Mouse (Mus musculus): ENCODE data around the gene Arid2. TPM values are rescaled to one million over a fixed set of nuclear protein-coding genes. Genes with fewer than 3 reads are reported as not detected.
A peak's percentile ranks its signal among the peaks of the same experiment; 100 is the strongest.

The Arid2 gene
- total and polyA plus RNA-seq, 3 experiments: 11.9 to 14.1 (median 13.3) TPM

- Histone ChIP-seq H3K9me3 (replicated peaks; ENCODE audit: low read length) (no peaks in the 10 kb centered on the region), H3K9ac (ENCODE audit: insufficient read depth, low read depth) (peak overlapping the region; percentile 94), H3K27me3 (replicated peaks) (no peaks in the 10 kb centered on the region), H3K27ac (ENCODE audit: insufficient read depth, low read depth) (peak overlapping the region; percentile 94), H3K4me2 (ENCODE audit: insufficient read depth, low read depth, poor library complexity, severe bottlenecking) (no peak overlapping the region), H3K79me2 (replicated peaks; ENCODE audit: control insufficient read depth, extremely low read depth, insufficient read depth, poor library complexity, severe bottlenecking) (peaks cover 47% of the 10 kb centered on the region), H3K36me3 (replicated peaks in 1 of 2; ENCODE audit: control insufficient read depth in 1 of 2, insufficient read depth in 1 of 2, low read length in 1 of 2) (peaks cover 0 to 12% of the 10 kb centered on the region in 2 experiments), H3K4me3 (replicated peaks in 1 of 3; ENCODE audit: low read depth in 2 of 3, low read length in 2 of 3, poor library complexity in 1 of 3) (peak overlapping the region; percentile 26 to 81 (median 73)), H3K4me1 (ENCODE audit: control insufficient read depth in 1 of 2, insufficient read depth in 2 of 2) (peaks cover 0 to 25% of the 10 kb centered on the region in 2 experiments; a peak in 3 of 4 replicates)
- dilution Hi-C loops (cut with MboI; ENCODE audit: extremely low pct_ligation_motif_present, extremely low pct_unique_long_range_greater_than_20kb, low sequenced_read_pairs): no loop called here
- in situ Hi-C loops (cut with MboI; ENCODE audit: low pct_ligation_motif_present, low pct_unique_long_range_greater_than_20kb, low sequenced_read_pairs): no loop called here
- TF ChIP-seq SIN3A (IDR thresholded peaks at IDR 0.05; ENCODE audit: low read length) (no peak), UBTF (IDR thresholded peaks at IDR 0.05; ENCODE audit: low read depth, low read length) (no peak)
- DNase-seq (ENCODE audit: extremely low read depth): no peak
These were observed 404 bp upstream of the Arid2 start for GRCm38 (mm10) chr15:96286935-96287292.

- Histone ChIP-seq H3K79me2 (replicated peaks; ENCODE audit: control insufficient read depth, extremely low read depth, insufficient read depth, poor library complexity, severe bottlenecking) (peaks cover 41% of the 10 kb centered on the region), H3K36me3 (replicated peaks in 1 of 2; ENCODE audit: control insufficient read depth in 1 of 2, insufficient read depth in 1 of 2, low read length in 1 of 2) (peaks cover 0 to 11% of the 10 kb centered on the region in 2 experiments), H3K4me3 (replicated peaks in 1 of 3; ENCODE audit: low read depth in 2 of 3, low read length in 2 of 3, poor library complexity in 1 of 3) (peak overlapping the region; percentile 64 to 81 (median 73)), H3K4me2 (ENCODE audit: insufficient read depth, low read depth, poor library complexity, severe bottlenecking) (peak overlapping the region; percentile 39; the same call in 1 of the 2 replicates), H3K9me3 (replicated peaks; ENCODE audit: low read length) (no peaks in the 10 kb centered on the region), H3K9ac (ENCODE audit: insufficient read depth, low read depth) (peak overlapping the region; percentile 94), H3K27ac (ENCODE audit: insufficient read depth, low read depth) (peak overlapping the region; percentile 94), H3K27me3 (replicated peaks) (no peaks in the 10 kb centered on the region), H3K4me1 (ENCODE audit: control insufficient read depth in 1 of 2, insufficient read depth in 2 of 2) (peaks cover 0 to 13% of the 10 kb centered on the region in 2 experiments; a peak in 3 of 4 replicates)
- in situ Hi-C loops (cut with MboI; ENCODE audit: low pct_ligation_motif_present, low pct_unique_long_range_greater_than_20kb, low sequenced_read_pairs): no loop called here
- TF ChIP-seq EP300 (IDR thresholded peaks at IDR 0.05; ENCODE audit: low read length) (no peak), TBP (conservative IDR thresholded peaks at IDR 0.05; ENCODE audit: low read depth, low read length) (no peak), ZNF384 (IDR thresholded peaks at IDR 0.05; ENCODE audit: low read depth, low read length) (peak; percentile 80)
- peak; percentile 50 for DNase-seq (ENCODE audit: extremely low read depth)
- dilution Hi-C loops (cut with MboI; ENCODE audit: extremely low pct_ligation_motif_present, extremely low pct_unique_long_range_greater_than_20kb, low sequenced_read_pairs): no loop called here
These were observed 888 bp downstream of the Arid2 start for GRCm38 (mm10) chr15:96287976-96288835.

GRCm38 (mm10) chr15:96288836-96289390, 1.6 kb downstream of the Arid2 start:
- in situ Hi-C loops (cut with MboI; ENCODE audit: low pct_ligation_motif_present, low pct_unique_long_range_greater_than_20kb, low sequenced_read_pairs) (no loop called here), dilution Hi-C loops (cut with MboI; ENCODE audit: extremely low pct_ligation_motif_present, extremely low pct_unique_long_range_greater_than_20kb, low sequenced_read_pairs) (no loop called here)
- no peak for DNase-seq (ENCODE audit: extremely low read depth)
- no peaks in the 10 kb centered on the region for H3K9me3 ChIP-seq (replicated peaks; ENCODE audit: low read length)
- peak overlapping the region; percentile 61 to 73 (median 70) for H3K4me3 ChIP-seq (replicated peaks in 1 of 3; ENCODE audit: low read depth in 2 of 3, low read length in 2 of 3, poor library complexity in 1 of 3)
- H3K9ac ChIP-seq (ENCODE audit: insufficient read depth, low read depth): peak overlapping the region; percentile 94
- H3K4me2 ChIP-seq (ENCODE audit: insufficient read depth, low read depth, poor library complexity, severe bottlenecking): peak overlapping the region; percentile 39
- peaks cover 40% of the 10 kb centered on the region for H3K79me2 ChIP-seq (replicated peaks; ENCODE audit: control insufficient read depth, extremely low read depth, insufficient read depth, poor library complexity, severe bottlenecking)
- no peak overlapping the region; the same call in 1 of the 2 replicates for H3K27ac ChIP-seq (ENCODE audit: insufficient read depth, low read depth)
- H3K36me3 ChIP-seq (replicated peaks in 1 of 2; ENCODE audit: control insufficient read depth in 1 of 2, insufficient read depth in 1 of 2, low read length in 1 of 2): peaks cover 0 to 14% of the 10 kb centered on the region in 2 experiments
- no peaks in the 10 kb centered on the region for H3K27me3 ChIP-seq (replicated peaks)
- peaks cover 0 to 9% of the 10 kb centered on the region in 2 experiments; a peak in 3 of 4 replicates for H3K4me1 ChIP-seq (ENCODE audit: control insufficient read depth in 1 of 2, insufficient read depth in 2 of 2)
- TF ChIP-seq UBTF (IDR thresholded peaks at IDR 0.05; ENCODE audit: low read depth, low read length): no peak
- TF ChIP-seq POLR2A (IDR thresholded peaks at IDR 0.05; ENCODE audit: low read depth, low read length): no peak
- TF ChIP-seq RCOR1 (conservative IDR thresholded peaks at IDR 0.05; ENCODE audit: low read depth, low read length): no peak
- no peak for TF ChIP-seq CHD1 (IDR thresholded peaks at IDR 0.05; ENCODE audit: low read depth, low read length)
- TF ChIP-seq USF1 (IDR thresholded peaks at IDR 0.05; ENCODE audit: low read depth, low read length): no peak
- TF ChIP-seq CHD2 (IDR thresholded peaks at IDR 0.05; ENCODE audit: low read length): no peak
- no peak for TF ChIP-seq EP300 (IDR thresholded peaks at IDR 0.05; ENCODE audit: low read length)
- no peak for TF ChIP-seq BHLHE40 (IDR thresholded peaks at IDR 0.05; ENCODE audit: low read depth, low read length)
- TF ChIP-seq MAZ (IDR thresholded peaks at IDR 0.05; ENCODE audit: low read depth, low read length): no peak
- TF ChIP-seq ZMIZ1 (IDR thresholded peaks at IDR 0.05; ENCODE audit: low read depth, low read length): no peak
- no peak for TF ChIP-seq CTCF (conservative IDR thresholded peaks at IDR 0.05 in 1 of 2, IDR thresholded peaks at IDR 0.05 in 1 of 2; ENCODE audit: low read depth in 2 of 2, low read length in 2 of 2)
- TF ChIP-seq PAX5 (IDR thresholded peaks at IDR 0.05; ENCODE audit: low read length): no peak
- no peak for TF ChIP-seq JUND (conservative IDR thresholded peaks at IDR 0.05; ENCODE audit: low read depth, low read length)
- no peak for TF ChIP-seq HCFC1 (IDR thresholded peaks at IDR 0.05; ENCODE audit: low read depth, low read length)
- TF ChIP-seq SMC3 (IDR thresholded peaks at IDR 0.05; ENCODE audit: low read depth, low read length): no peak
- no peak for TF ChIP-seq ZKSCAN1 (IDR thresholded peaks at IDR 0.05; ENCODE audit: borderline replicate concordance, low read depth, low read length)
- no peak for TF ChIP-seq GABPA (IDR thresholded peaks at IDR 0.05; ENCODE audit: insufficient replicate concordance, low read depth, low read length)
- TF ChIP-seq SIN3A (IDR thresholded peaks at IDR 0.05; ENCODE audit: low read length): no peak
- TF ChIP-seq NRF1 (IDR thresholded peaks at IDR 0.05; ENCODE audit: low read depth, low read length): no peak
- TF ChIP-seq MAFK (IDR thresholded peaks at IDR 0.05; ENCODE audit: insufficient replicate concordance, low read length): no peak
